Mouse (Mus musculus): ENCODE measurements at regions not wholly inside any gene's neighbourhood (a gene's known extent, or its start where the extent isn't known, plus 50 kb on each side); places are given as distances from the start of the nearest gene placed in this dataset.

DNA sequence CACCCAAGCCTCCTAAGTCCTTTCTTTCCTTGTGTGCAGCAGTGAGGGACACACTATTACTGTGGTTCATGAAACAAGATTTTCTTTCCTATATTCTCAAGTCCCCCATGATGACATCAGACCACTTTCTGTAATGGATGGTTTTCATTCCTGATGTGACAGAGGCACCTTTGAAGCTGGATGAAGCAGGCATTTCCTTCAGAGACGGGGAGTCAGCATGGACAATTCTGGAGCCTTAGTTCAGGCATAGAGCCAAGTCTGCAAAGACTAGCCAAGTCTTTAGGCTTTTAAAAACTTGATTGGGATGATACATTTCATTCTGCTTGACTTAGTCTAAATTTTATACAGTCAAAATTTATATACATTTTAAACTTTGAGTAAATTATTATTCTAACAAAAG lies 124.6 kb upstream of the Cnr1 start:
- no peak overlapping the region for H3K4me3 ChIP-seq (ENCODE audit: low read depth, low read length)
- 27% methylated on average over 1 of the region's 1 CpGs for WGBS
- H3K9ac ChIP-seq (ENCODE audit: low read depth, low read length) = no peak overlapping the region
- no peaks in the 10 kb centered on the region for H3K27me3 ChIP-seq (replicated peaks; ENCODE audit: control insufficient read depth, insufficient read depth, low read length)
- no peaks in the 10 kb centered on the region for H3K4me1 ChIP-seq (ENCODE audit: control insufficient read depth, insufficient read depth, low read length)
- no peak overlapping the region for H3K4me2 ChIP-seq (ENCODE audit: low read depth, low read length)
- H3K9me3 ChIP-seq (ENCODE audit: control insufficient read depth, low read length) = no peaks in the 10 kb centered on the region
- no peak overlapping the region for H3K27ac ChIP-seq (replicated peaks; ENCODE audit: low read depth, low read length)
- ATAC-seq (ENCODE audit: low read depth) (no peak), DNase-seq (ENCODE audit: low spot score) (peak; percentile 65)
- H3K36me3 ChIP-seq (ENCODE audit: control insufficient read depth, insufficient read depth, low read length) = no peaks in the 10 kb centered on the region

DNA sequence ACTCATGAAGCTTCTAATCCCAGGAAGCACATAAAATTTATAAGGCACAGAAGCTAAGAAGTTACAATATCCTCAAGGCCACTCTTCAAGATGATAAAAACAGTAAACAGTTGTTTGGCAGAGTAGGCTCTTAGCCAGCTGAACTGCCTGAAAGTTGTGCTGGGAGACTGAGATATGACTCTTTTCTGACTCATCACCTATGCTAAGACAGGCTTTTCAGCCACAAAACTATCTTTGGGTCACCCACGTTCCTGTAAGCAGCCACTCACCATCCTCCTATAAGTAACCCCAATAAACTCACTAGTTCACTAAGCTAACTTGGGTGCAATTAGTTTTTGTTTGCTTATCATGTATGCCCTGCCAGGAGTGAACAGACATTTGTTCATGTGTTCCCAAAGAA lies 112.1 kb upstream of the Cnr1 start:
- no peaks in the 10 kb centered on the region for H3K4me1 ChIP-seq (ENCODE audit: control insufficient read depth, insufficient read depth, low read length)
- H3K9ac ChIP-seq (ENCODE audit: low read depth, low read length) = no peak overlapping the region
- H3K27ac ChIP-seq (replicated peaks; ENCODE audit: low read depth, low read length) = no peak overlapping the region
- no peaks in the 10 kb centered on the region for H3K36me3 ChIP-seq (ENCODE audit: control insufficient read depth, insufficient read depth, low read length)
- H3K27me3 ChIP-seq (replicated peaks; ENCODE audit: control insufficient read depth, insufficient read depth, low read length) = no peaks in the 10 kb centered on the region
- no peak for DNase-seq (ENCODE audit: low spot score)
- no peaks in the 10 kb centered on the region for H3K9me3 ChIP-seq (ENCODE audit: control insufficient read depth, low read length)
- no peak for ATAC-seq (ENCODE audit: low read depth)
- no peak overlapping the region for H3K4me2 ChIP-seq (ENCODE audit: low read depth, low read length)
- no peak overlapping the region for H3K4me3 ChIP-seq (ENCODE audit: low read depth, low read length)
- WGBS = 71% methylated on average over 1 of the region's 1 CpGs

DNA sequence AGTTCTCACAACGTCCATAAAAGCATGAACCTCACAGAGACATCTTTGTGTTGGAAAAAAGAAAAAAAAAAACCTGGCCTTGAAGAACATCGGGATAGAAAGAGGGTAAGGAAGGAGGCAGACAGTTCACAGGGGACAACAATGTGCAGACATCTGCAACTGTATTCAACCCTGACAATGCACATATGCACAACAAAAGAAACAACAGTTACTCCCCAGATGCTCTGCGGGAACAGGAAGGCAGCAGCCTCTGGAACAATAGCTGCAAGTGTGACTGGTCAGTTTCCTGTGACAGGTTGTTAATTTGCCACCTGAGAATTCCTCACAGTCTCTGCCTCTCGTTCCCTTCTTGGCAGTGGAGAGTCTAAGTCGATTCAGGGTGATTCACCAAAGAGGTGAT lies 100.5 kb upstream of the Cnr1 start:
- Histone ChIP-seq H3K4me1 (ENCODE audit: control insufficient read depth, insufficient read depth, low read length) (peaks cover 4% of the 10 kb centered on the region; the same call in 1 of the 2 replicates), H3K4me3 (ENCODE audit: low read depth, low read length) (no peak overlapping the region), H3K9ac (ENCODE audit: low read depth, low read length) (no peak overlapping the region), H3K4me2 (ENCODE audit: low read depth, low read length) (no peak overlapping the region), H3K27ac (replicated peaks; ENCODE audit: low read depth, low read length) (no peak overlapping the region), H3K36me3 (ENCODE audit: control insufficient read depth, insufficient read depth, low read length) (no peaks in the 10 kb centered on the region), H3K27me3 (replicated peaks; ENCODE audit: control insufficient read depth, insufficient read depth, low read length) (no peaks in the 10 kb centered on the region), H3K9me3 (ENCODE audit: control insufficient read depth, low read length) (no peaks in the 10 kb centered on the region)
- ATAC-seq (ENCODE audit: low read depth) = no peak
- DNase-seq (ENCODE audit: low spot score) = peak; percentile 30
- WGBS = 6% methylated on average over 5 of the region's 5 CpGs

DNA sequence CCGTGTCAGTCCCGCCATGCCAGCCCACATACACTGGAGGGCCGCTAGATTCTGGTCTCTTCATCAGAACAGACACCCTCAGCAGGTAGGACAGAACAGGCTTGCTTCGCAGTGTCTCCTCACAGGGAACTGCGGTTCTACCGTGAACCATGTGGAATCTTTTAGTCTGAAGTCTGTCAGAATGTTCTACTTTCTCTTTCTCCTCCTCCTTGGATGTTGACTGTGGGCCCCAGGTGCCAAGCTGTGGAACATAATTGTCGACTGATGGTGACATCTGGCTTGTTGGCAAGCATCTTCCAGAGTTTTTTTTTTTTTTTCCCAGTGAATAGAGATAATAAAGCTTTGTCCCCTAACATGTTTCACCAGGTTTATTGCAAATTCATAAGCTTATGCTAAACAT lies 91.3 kb upstream of the Cnr1 start:
- H3K9ac ChIP-seq (ENCODE audit: low read depth, low read length) = no peak overlapping the region
- 75% methylated on average over 7 of the region's 7 CpGs for WGBS

DNA sequence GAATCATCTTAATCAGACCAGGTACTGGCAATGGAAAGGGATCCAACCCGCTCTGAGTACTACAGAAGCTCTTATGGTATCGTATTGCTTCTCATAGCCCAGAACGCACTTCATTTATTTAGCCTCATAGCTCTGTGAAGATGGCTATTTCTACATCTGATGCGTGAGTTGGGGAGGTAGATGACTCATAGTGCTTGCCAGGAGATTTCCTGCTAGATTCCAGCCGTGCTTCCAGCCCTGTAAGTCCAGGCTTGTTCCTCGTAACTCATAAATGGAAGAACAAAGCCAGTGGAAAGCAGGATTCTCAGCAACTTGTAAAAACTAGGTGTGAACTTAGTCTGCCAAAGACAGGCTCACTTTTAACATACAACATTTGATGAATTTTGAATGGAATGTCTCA lies 86.0 kb upstream of the Cnr1 start:
- Histone ChIP-seq H3K9ac (ENCODE audit: low read depth, low read length) (no peak overlapping the region), H3K9me3 (ENCODE audit: control insufficient read depth, low read length) (no peaks in the 10 kb centered on the region), H3K4me1 (ENCODE audit: control insufficient read depth, insufficient read depth, low read length) (no peaks in the 10 kb centered on the region), H3K4me2 (ENCODE audit: low read depth, low read length) (no peak overlapping the region), H3K27me3 (replicated peaks; ENCODE audit: control insufficient read depth, insufficient read depth, low read length) (no peaks in the 10 kb centered on the region), H3K4me3 (ENCODE audit: low read depth, low read length) (no peak overlapping the region), H3K27ac (replicated peaks; ENCODE audit: low read depth, low read length) (no peak overlapping the region), H3K36me3 (ENCODE audit: control insufficient read depth, insufficient read depth, low read length) (no peaks in the 10 kb centered on the region)
- peak; percentile 32 for DNase-seq (ENCODE audit: low spot score)
- ATAC-seq (ENCODE audit: low read depth) = no peak
- WGBS = 73% methylated on average over 6 of the region's 6 CpGs

More for the DNA sequence above, 91.3 kb upstream of the Cnr1 start:
- ATAC-seq (ENCODE audit: low read depth) (no peak), DNase-seq (ENCODE audit: low spot score) (no peak)
- no peak overlapping the region for H3K4me3 ChIP-seq (ENCODE audit: low read depth, low read length)
- H3K9me3 ChIP-seq (ENCODE audit: control insufficient read depth, low read length) = no peaks in the 10 kb centered on the region
- H3K4me1 ChIP-seq (ENCODE audit: control insufficient read depth, insufficient read depth, low read length) = no peaks in the 10 kb centered on the region
- H3K27ac ChIP-seq (replicated peaks; ENCODE audit: low read depth, low read length) = no peak overlapping the region
- H3K4me2 ChIP-seq (ENCODE audit: low read depth, low read length) = no peak overlapping the region
- H3K36me3 ChIP-seq (ENCODE audit: control insufficient read depth, insufficient read depth, low read length) = no peaks in the 10 kb centered on the region
- H3K27me3 ChIP-seq (replicated peaks; ENCODE audit: control insufficient read depth, insufficient read depth, low read length) = no peaks in the 10 kb centered on the region

DNA sequence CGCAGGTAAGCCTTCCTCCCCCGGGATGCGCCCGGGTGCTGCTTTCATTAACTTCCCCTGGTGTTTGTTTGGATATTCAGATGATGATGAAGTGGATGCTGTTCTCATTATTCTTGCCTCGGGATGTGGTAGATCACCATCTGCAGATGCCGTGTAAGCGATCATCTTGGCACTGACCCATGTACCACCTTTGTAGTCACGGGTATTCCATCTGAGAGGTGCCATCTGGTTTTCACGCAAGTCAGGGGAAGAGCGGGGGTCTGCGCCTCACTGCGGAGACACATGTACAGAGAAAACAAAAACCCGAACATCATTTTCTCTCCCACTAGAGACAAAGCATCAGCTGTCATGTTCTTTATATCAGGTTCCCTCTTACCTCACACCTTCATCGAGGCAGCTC lies 84.3 kb upstream of the Cnr1 start:
- Histone ChIP-seq H3K4me2 (ENCODE audit: low read depth, low read length) (no peak overlapping the region), H3K27ac (replicated peaks; ENCODE audit: low read depth, low read length) (no peak overlapping the region), H3K4me3 (ENCODE audit: low read depth, low read length) (no peak overlapping the region), H3K4me1 (ENCODE audit: control insufficient read depth, insufficient read depth, low read length) (no peaks in the 10 kb centered on the region), H3K9ac (ENCODE audit: low read depth, low read length) (no peak overlapping the region; the same call in 1 of the 2 replicates), H3K9me3 (ENCODE audit: control insufficient read depth, low read length) (no peaks in the 10 kb centered on the region), H3K36me3 (ENCODE audit: control insufficient read depth, insufficient read depth, low read length) (no peaks in the 10 kb centered on the region), H3K27me3 (replicated peaks; ENCODE audit: control insufficient read depth, insufficient read depth, low read length) (no peaks in the 10 kb centered on the region)
- WGBS = 56% methylated on average over 14 of the region's 14 CpGs
- ATAC-seq (ENCODE audit: low read depth) (no peak), DNase-seq (ENCODE audit: low spot score) (no peak)

DNA sequence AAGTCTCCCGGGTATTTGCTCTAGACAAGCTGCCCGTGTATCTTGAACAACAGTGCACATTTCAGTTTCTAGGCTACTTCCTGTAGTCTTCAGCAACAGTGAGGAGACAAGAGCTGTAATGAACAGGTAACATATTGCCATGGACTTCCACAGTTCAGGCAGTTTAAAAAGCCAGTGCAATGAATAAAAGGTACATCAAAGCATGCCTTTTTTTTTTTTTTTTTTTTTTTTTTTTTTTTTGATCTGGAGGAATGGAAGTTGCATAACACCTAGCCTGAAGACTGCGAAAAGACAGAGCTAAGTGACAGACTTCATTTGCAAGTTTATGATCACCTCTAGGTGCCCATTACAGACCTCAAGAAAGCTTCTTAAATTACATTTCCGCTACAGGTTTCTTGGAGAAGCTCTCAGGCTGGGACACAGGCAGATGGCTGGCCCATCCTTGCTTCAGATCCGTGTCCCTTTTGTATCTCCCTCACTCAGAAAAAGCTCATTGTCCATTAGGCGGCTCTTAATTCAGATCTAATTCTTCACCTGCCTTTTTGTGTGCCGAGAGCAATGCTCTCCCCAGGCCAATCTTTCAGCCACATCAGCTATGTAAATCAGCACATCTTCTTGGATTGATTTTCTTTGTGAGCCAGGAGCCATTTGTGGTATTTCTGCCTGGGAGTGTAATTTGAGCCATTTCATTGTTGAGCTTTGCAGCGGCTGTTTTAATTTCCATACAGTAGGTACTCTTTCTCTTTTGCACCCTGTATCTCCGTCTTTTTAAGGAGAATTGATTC lies 78.6 kb upstream of the Cnr1 start:
- no peak overlapping the region for H3K27ac ChIP-seq (replicated peaks; ENCODE audit: low read depth, low read length)
- H3K9ac ChIP-seq (ENCODE audit: low read depth, low read length) = no peak overlapping the region
- peak overlapping the region; percentile 0; the same call in 1 of the 2 replicates for H3K4me2 ChIP-seq (ENCODE audit: low read depth, low read length)
- 26% methylated on average over 9 of the region's 9 CpGs for WGBS
- no peaks in the 10 kb centered on the region for H3K36me3 ChIP-seq (ENCODE audit: control insufficient read depth, insufficient read depth, low read length)
- H3K27me3 ChIP-seq (replicated peaks; ENCODE audit: control insufficient read depth, insufficient read depth, low read length) = no peaks in the 10 kb centered on the region
- H3K4me1 ChIP-seq (ENCODE audit: control insufficient read depth, insufficient read depth, low read length) = 0 out of 2 replicates have a peak, but pooled peaks cover 3% of the 10 kb centered on the region
- ATAC-seq (ENCODE audit: low read depth) = no peak
- DNase-seq (ENCODE audit: low spot score) = peak; percentile 39
- no peaks in the 10 kb centered on the region for H3K9me3 ChIP-seq (ENCODE audit: control insufficient read depth, low read length)
- H3K4me3 ChIP-seq (ENCODE audit: low read depth, low read length) = no peak overlapping the region

DNA sequence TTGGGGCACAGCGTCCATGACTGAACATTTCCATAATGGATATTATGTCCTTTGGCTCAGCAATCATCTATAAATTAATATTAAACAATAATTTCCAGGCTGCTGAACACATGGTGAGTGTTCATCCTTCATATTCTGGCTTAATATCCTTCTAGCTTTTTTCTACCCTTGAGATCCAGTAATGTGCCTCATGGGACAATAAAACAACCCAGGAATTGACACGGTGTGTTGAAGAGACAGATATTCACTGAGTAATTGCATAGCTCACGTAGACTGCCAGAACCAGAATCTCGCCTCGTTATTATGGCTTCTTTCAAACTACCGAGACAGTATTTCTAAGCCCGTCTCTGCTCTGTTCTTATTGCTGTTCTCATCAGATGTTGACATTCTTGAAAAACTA lies 74.1 kb upstream of the Cnr1 start:
- no peak for DNase-seq (ENCODE audit: low spot score)

DNA sequence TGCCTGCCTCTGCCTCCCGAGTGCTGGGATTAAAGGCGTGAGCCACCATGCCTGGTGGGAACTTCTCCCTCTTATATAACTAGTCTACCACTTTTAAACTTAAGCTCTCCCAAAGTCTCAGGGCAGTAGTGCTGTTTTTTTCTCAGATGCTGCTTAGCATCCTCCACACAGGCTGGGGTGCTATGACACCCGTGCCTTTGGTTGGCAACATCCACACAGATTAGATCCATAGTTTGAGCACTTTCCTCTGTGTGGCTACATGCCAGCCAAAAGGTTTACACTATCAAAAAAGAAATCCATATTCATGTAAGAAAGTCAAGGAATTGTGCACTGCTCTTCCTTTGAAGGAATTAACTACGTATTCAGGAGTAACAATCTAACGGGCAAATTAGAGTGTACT lies 72.1 kb upstream of the Cnr1 start:
- Histone ChIP-seq H3K4me2 (ENCODE audit: low read depth, low read length) (no peak overlapping the region), H3K4me1 (ENCODE audit: control insufficient read depth, insufficient read depth, low read length) (no peaks in the 10 kb centered on the region), H3K4me3 (ENCODE audit: low read depth, low read length) (no peak overlapping the region), H3K27me3 (replicated peaks; ENCODE audit: control insufficient read depth, insufficient read depth, low read length) (no peaks in the 10 kb centered on the region), H3K9ac (ENCODE audit: low read depth, low read length) (no peak overlapping the region), H3K27ac (replicated peaks; ENCODE audit: low read depth, low read length) (no peak overlapping the region), H3K9me3 (ENCODE audit: control insufficient read depth, low read length) (no peaks in the 10 kb centered on the region), H3K36me3 (ENCODE audit: control insufficient read depth, insufficient read depth, low read length) (no peaks in the 10 kb centered on the region)
- DNase-seq (ENCODE audit: low spot score) (no peak), ATAC-seq (ENCODE audit: low read depth) (no peak)
- 93% methylated on average over 5 of the region's 5 CpGs for WGBS

More for the DNA sequence above, 74.1 kb upstream of the Cnr1 start:
- H3K27ac ChIP-seq (replicated peaks; ENCODE audit: low read depth, low read length) = no peak overlapping the region
- H3K27me3 ChIP-seq (replicated peaks; ENCODE audit: control insufficient read depth, insufficient read depth, low read length) = no peaks in the 10 kb centered on the region
- no peak overlapping the region for H3K9ac ChIP-seq (ENCODE audit: low read depth, low read length)
- 76% methylated on average over 7 of the region's 7 CpGs for WGBS
- H3K36me3 ChIP-seq (ENCODE audit: control insufficient read depth, insufficient read depth, low read length) = no peaks in the 10 kb centered on the region
- no peak overlapping the region for H3K4me3 ChIP-seq (ENCODE audit: low read depth, low read length)
- 0 out of 2 replicates have a peak, but pooled peaks cover 3% of the 10 kb centered on the region for H3K4me1 ChIP-seq (ENCODE audit: control insufficient read depth, insufficient read depth, low read length)
- H3K9me3 ChIP-seq (ENCODE audit: control insufficient read depth, low read length) = no peaks in the 10 kb centered on the region
- no peak overlapping the region for H3K4me2 ChIP-seq (ENCODE audit: low read depth, low read length)
- ATAC-seq (ENCODE audit: low read depth) = no peak
